Mouse (Mus musculus): ENCODE measurements around the gene Ufsp1. TPM values are rescaled to one million over a fixed set of nuclear protein-coding genes. Genes with fewer than 3 reads are reported as not detected.

Ufsp1 gene
- total and polyA plus RNA-seq, 2 experiments: 1.4 to 6.3 TPM

DNA sequence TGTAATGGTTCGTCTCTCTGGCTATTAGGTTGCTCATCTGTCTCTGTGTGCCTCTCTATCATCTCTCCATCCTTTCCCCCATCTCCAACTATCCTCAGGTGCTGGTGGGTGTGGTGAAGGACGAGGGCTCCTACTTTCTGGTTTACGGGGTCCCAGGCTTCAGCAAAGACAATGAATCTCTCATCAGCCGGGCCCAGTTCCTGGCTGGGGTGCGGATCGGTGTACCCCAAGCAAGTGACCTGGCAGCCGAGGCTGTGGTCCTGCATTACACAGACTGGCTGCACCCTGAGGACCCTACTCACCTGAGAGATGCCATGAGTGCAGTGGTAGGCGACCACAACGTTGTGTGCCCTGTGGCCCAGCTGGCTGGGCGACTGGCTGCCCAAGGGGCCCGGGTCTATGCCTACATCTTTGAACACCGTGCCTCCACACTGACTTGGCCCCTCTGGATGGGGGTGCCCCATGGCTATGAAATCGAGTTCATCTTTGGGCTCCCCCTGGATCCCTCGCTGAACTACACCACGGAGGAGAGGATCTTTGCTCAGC is 3.0 kb upstream of the Ufsp1 start:
- Histone ChIP-seq H3K27me3 (ENCODE audit: control insufficient read depth, insufficient read depth, low read length) (peaks cover 10% of the 10 kb centered on the region; the same call in 1 of the 2 replicates), H3K4me1 (ENCODE audit: control insufficient read depth, insufficient read depth, low read length) (peaks cover 7% of the 10 kb centered on the region; the same call in 1 of the 2 replicates), H3K36me3 (ENCODE audit: control insufficient read depth, insufficient read depth, low read length) (peaks cover 3% of the 10 kb centered on the region; the same call in 1 of the 2 replicates), H3K4me3 (ENCODE audit: insufficient read depth, low read depth, low read length) (no peak overlapping the region), H3K9ac (ENCODE audit: low read depth, low read length) (no peak overlapping the region), H3K79me2 (ENCODE audit: control insufficient read depth, insufficient read depth, low read length) (no peaks in the 10 kb centered on the region), H3K27ac (replicated peaks; ENCODE audit: insufficient read depth, low read depth, low read length) (no peak overlapping the region)
- TF ChIP-seq CTCF (IDR thresholded peaks at IDR 0.05; ENCODE audit: low read depth, low read length) (no peak), POLR2A (IDR thresholded peaks at IDR 0.05; ENCODE audit: extremely low read depth, insufficient read depth, low read length) (no peak)
- DNase-seq (ENCODE audit: extremely low read depth, low read depth, low spot score): no peak
- WGBS: 79% methylated on average over 15 of the region's 15 CpGs

DNA sequence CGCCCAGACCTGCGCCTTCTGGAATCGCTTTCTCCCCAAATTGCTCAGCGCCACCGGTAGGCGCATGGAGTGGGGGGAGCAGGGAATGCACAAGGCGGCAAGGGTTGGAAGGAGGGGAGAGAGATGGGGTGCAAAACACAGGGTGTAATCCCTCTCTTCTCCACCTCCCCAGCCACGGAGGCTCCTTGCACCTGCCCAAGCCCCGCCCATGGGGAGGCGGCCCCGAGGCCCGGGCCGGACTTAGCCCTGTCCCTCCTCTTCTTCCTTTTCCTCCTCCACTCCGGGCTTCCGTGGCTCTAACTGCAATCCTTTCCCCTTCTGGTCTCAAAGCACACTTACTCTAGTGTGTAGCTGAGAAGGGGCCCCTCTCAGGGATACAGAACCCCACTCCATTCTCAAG is 1.1 kb upstream of the Ufsp1 start:
- 2% methylated on average over 15 of the region's 15 CpGs for WGBS
- peak overlapping the region; percentile 53 for H3K4me3 ChIP-seq (ENCODE audit: insufficient read depth, low read depth, low read length)
- peaks cover 3% of the 10 kb centered on the region; the same call in 1 of the 2 replicates for H3K27me3 ChIP-seq (ENCODE audit: control insufficient read depth, insufficient read depth, low read length)
- peak; percentile 81 for DNase-seq (ENCODE audit: extremely low read depth, low read depth, low spot score)
- peak overlapping the region; percentile 53 for H3K9ac ChIP-seq (ENCODE audit: low read depth, low read length)
- H3K27ac ChIP-seq (replicated peaks; ENCODE audit: insufficient read depth, low read depth, low read length): peak overlapping the region; percentile 88
- no peaks in the 10 kb centered on the region for H3K79me2 ChIP-seq (ENCODE audit: control insufficient read depth, insufficient read depth, low read length)
- peaks cover 4% of the 10 kb centered on the region; the same call in 1 of the 2 replicates for H3K4me1 ChIP-seq (ENCODE audit: control insufficient read depth, insufficient read depth, low read length)
- peak; percentile 62; the same call in 1 of the 2 replicates for TF ChIP-seq POLR2A (IDR thresholded peaks at IDR 0.05; ENCODE audit: extremely low read depth, insufficient read depth, low read length)
- 0 out of 2 replicates have a peak, but pooled peaks have one; percentile 32 for TF ChIP-seq CTCF (IDR thresholded peaks at IDR 0.05; ENCODE audit: low read depth, low read length)
- peaks cover 14% of the 10 kb centered on the region; the same call in 1 of the 2 replicates for H3K36me3 ChIP-seq (ENCODE audit: control insufficient read depth, insufficient read depth, low read length)

- peaks cover 25% of the 10 kb centered on the region for H3K36me3 ChIP-seq (ENCODE audit: control insufficient read depth, insufficient read depth, low read length)
Measured at GRCm38 (mm10) chr5:137294744-137295093, 290 bp downstream of the Ufsp1 start.

GRCm38 (mm10) chr5:137295296-137295695 is 867 bp downstream of the Ufsp1 start:
- TF ChIP-seq CTCF (IDR thresholded peaks at IDR 0.05; ENCODE audit: low read depth, low read length) (no peak), POLR2A (IDR thresholded peaks at IDR 0.05; ENCODE audit: extremely low read depth, insufficient read depth, low read length) (no peak)
- no peak for DNase-seq (ENCODE audit: extremely low read depth, low read depth, low spot score)
- Histone ChIP-seq H3K79me2 (ENCODE audit: control insufficient read depth, insufficient read depth, low read length) (0 out of 2 replicates have a peak, but pooled peaks cover 2% of the 10 kb centered on the region), H3K36me3 (ENCODE audit: control insufficient read depth, insufficient read depth, low read length) (peaks cover 30% of the 10 kb centered on the region), H3K27ac (replicated peaks; ENCODE audit: insufficient read depth, low read depth, low read length) (no peak overlapping the region), H3K4me3 (ENCODE audit: insufficient read depth, low read depth, low read length) (no peak overlapping the region), H3K4me1 (ENCODE audit: control insufficient read depth, insufficient read depth, low read length) (peaks cover 4% of the 10 kb centered on the region; the same call in 1 of the 2 replicates), H3K27me3 (ENCODE audit: control insufficient read depth, insufficient read depth, low read length) (no peaks in the 10 kb centered on the region), H3K9ac (ENCODE audit: low read depth, low read length) (no peak overlapping the region)
- 77% methylated on average over 9 of the region's 9 CpGs for WGBS

More at GRCm38 (mm10) chr5:137294744-137295093, 290 bp downstream of the Ufsp1 start:
- peak overlapping the region; percentile 70 for H3K9ac ChIP-seq (ENCODE audit: low read depth, low read length)
- no peaks in the 10 kb centered on the region for H3K79me2 ChIP-seq (ENCODE audit: control insufficient read depth, insufficient read depth, low read length)
- TF ChIP-seq POLR2A (IDR thresholded peaks at IDR 0.05; ENCODE audit: extremely low read depth, insufficient read depth, low read length): no peak
- no peak for TF ChIP-seq CTCF (IDR thresholded peaks at IDR 0.05; ENCODE audit: low read depth, low read length)
- peak overlapping the region; percentile 65 for H3K4me3 ChIP-seq (ENCODE audit: insufficient read depth, low read depth, low read length)
- no peaks in the 10 kb centered on the region for H3K27me3 ChIP-seq (ENCODE audit: control insufficient read depth, insufficient read depth, low read length)
- peak overlapping the region; percentile 32 for H3K27ac ChIP-seq (replicated peaks; ENCODE audit: insufficient read depth, low read depth, low read length)
- 9% methylated on average over 18 of the region's 18 CpGs for WGBS
- no peak for DNase-seq (ENCODE audit: extremely low read depth, low read depth, low spot score)
- peaks cover 4% of the 10 kb centered on the region; the same call in 1 of the 2 replicates for H3K4me1 ChIP-seq (ENCODE audit: control insufficient read depth, insufficient read depth, low read length)

DNA sequence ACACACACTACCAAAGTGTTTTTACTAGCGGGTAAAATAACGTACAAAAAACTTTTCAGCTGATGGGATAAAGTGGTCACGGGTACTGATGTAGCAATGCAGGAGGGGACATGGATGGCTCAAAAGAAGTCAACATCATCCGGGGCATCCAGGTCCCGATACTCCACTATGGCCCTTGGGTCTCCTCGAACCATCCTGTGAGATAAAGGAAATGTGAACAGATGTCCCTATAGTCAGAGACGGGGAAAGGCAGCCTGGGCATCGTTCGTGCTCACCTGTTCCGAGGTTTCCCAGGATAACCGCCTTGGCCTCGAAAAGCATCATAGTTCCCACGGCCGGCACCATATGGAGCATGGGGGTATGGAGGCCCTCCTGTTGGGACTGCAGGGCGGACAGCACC is 1.3 kb downstream of the Ufsp1 start:
- Histone ChIP-seq H3K27me3 (ENCODE audit: control insufficient read depth, insufficient read depth, low read length) (no peaks in the 10 kb centered on the region), H3K79me2 (ENCODE audit: control insufficient read depth, insufficient read depth, low read length) (0 out of 2 replicates have a peak, but pooled peaks cover 3% of the 10 kb centered on the region), H3K4me1 (ENCODE audit: control insufficient read depth, insufficient read depth, low read length) (peaks cover 4% of the 10 kb centered on the region; the same call in 1 of the 2 replicates), H3K27ac (replicated peaks; ENCODE audit: insufficient read depth, low read depth, low read length) (no peak overlapping the region), H3K36me3 (ENCODE audit: control insufficient read depth, insufficient read depth, low read length) (peaks cover 33% of the 10 kb centered on the region), H3K4me3 (ENCODE audit: insufficient read depth, low read depth, low read length) (no peak overlapping the region), H3K9ac (ENCODE audit: low read depth, low read length) (no peak overlapping the region)
- 93% methylated on average over 15 of the region's 15 CpGs for WGBS
- DNase-seq (ENCODE audit: extremely low read depth, low read depth, low spot score): no peak
- no peak for TF ChIP-seq CTCF (IDR thresholded peaks at IDR 0.05; ENCODE audit: low read depth, low read length)
- TF ChIP-seq POLR2A (IDR thresholded peaks at IDR 0.05; ENCODE audit: extremely low read depth, insufficient read depth, low read length): no peak

DNA sequence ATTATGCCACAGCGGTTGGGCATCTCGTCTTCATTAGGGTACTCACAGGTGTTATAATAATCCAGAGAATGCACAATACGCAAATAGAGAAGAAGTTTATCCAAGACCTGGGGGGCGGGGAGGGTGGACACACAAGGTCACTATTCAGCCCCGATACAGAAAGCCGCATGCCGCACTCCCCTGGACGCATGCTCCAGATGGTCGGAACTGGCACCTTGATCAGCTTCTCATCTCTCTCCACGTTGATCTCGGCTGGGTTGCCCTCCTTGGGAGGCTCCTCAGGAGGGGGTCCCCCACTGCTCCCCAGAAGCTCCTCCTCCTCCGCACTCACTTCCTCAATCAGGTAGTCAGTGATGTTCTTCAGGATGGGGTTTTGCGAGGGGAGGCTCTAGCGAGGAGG is 2.7 kb downstream of the Ufsp1 start:
- no peak for DNase-seq (ENCODE audit: extremely low read depth, low read depth, low spot score)
- Histone ChIP-seq H3K9ac (ENCODE audit: low read depth, low read length) (no peak overlapping the region), H3K27me3 (ENCODE audit: control insufficient read depth, insufficient read depth, low read length) (no peaks in the 10 kb centered on the region), H3K4me3 (ENCODE audit: insufficient read depth, low read depth, low read length) (no peak overlapping the region), H3K4me1 (ENCODE audit: control insufficient read depth, insufficient read depth, low read length) (peaks cover 4% of the 10 kb centered on the region; the same call in 1 of the 2 replicates), H3K27ac (replicated peaks; ENCODE audit: insufficient read depth, low read depth, low read length) (no peak overlapping the region), H3K36me3 (ENCODE audit: control insufficient read depth, insufficient read depth, low read length) (peaks cover 37% of the 10 kb centered on the region), H3K79me2 (ENCODE audit: control insufficient read depth, insufficient read depth, low read length) (0 out of 2 replicates have a peak, but pooled peaks cover 3% of the 10 kb centered on the region)
- 94% methylated on average over 14 of the region's 14 CpGs for WGBS
- TF ChIP-seq POLR2A (IDR thresholded peaks at IDR 0.05; ENCODE audit: extremely low read depth, insufficient read depth, low read length): no peak
- TF ChIP-seq CTCF (IDR thresholded peaks at IDR 0.05; ENCODE audit: low read depth, low read length): no peak

Measured in liver, adult 2 months (tissue).